Mouse (Mus musculus) cerebellum, adult 8-10 months (tissue): ENCODE data around the gene Slc26a8.

Experiments used
- DNase-seq: peaks from one replicate; pipeline ENCODE4 v3.0.0; 2022

Slc26a8 gene

GRCm38 (mm10) chr17:28588591-28588990 lies 101.4 kb downstream of the Slc26a8 start:
- DNase-seq = no peak
